Mouse (Mus musculus): ENCODE data around the gene Tmem213. TPM values are rescaled to one million over a fixed set of nuclear protein-coding genes. Genes with fewer than 3 reads are reported as not detected.
A peak's percentile ranks its signal among the peaks of the same experiment; 100 is the strongest.

The Tmem213 gene
- polyA plus RNA-seq, 1 experiment from 2014 or later, result not detected

- no peaks in the 10 kb centered on the region for H3K9me3 ChIP-seq (ENCODE audit: control insufficient read depth, low read length)
- H3K36me3 ChIP-seq (ENCODE audit: control insufficient read depth, insufficient read depth, low read length), result no peaks in the 10 kb centered on the region
- H3K27me3 ChIP-seq (ENCODE audit: control insufficient read depth, insufficient read depth, low read length), result no peaks in the 10 kb centered on the region
- no peak for ATAC-seq (ENCODE audit: insufficient number of reproducible peaks, insufficient read depth, low FRiP score, low read depth)
- no peak overlapping the region for H3K4me3 ChIP-seq (ENCODE audit: control insufficient read depth in 1 of 2, insufficient read depth in 1 of 2, low read depth in 1 of 2, low read length in 2 of 2)
- no peak overlapping the region for H3K27ac ChIP-seq (replicated peaks in 1 of 2; ENCODE audit: control insufficient read depth in 1 of 2, insufficient read depth in 1 of 2, low read depth in 2 of 2, low read length in 2 of 2)
- H3K4me1 ChIP-seq (ENCODE audit: control insufficient read depth in 2 of 2, insufficient read depth in 2 of 2, low read length in 2 of 2), result no peaks in the 10 kb centered on the region; a peak in 1 of 4 replicates
- WGBS, result 50% methylated on average over 5 of the region's 5 CpGs
- H3K9ac ChIP-seq (ENCODE audit: low read length), result no peak overlapping the region
- no peak overlapping the region for H3K4me2 ChIP-seq (ENCODE audit: low read length)
Observed at GRCm38 (mm10) chr6:38096961-38097370, 12.1 kb upstream of the Tmem213 start.

GRCm38 (mm10) chr6:38102216-38102795 lies 6.7 kb upstream of the Tmem213 start:
- ATAC-seq (ENCODE audit: insufficient number of reproducible peaks, insufficient read depth, low FRiP score, low read depth), result no peak

DNA sequence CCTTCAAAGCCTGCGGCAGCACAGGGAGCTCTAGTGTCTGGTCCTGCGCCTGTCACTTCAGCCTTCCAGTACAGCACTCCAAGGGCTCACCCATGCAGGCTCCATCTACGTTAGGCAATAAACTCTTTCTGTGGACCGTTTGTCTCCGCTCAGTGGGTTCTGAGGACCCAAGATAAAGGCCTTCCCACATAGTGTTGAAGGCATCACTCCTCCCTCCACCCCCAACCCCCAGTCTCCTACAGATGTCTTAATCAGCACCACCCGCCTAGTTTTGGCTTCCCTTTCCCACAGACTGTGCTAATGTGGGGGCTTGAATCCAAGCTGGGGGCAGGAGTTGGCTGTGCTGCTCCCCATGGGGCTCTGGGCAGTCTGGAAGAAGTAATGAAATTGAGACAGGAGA lies 5.3 kb upstream of the Tmem213 start:
- H3K4me1 ChIP-seq (ENCODE audit: control insufficient read depth in 2 of 2, insufficient read depth in 2 of 2, low read length in 2 of 2), result peaks cover 0 to 2% of the 10 kb centered on the region in 2 experiments; a peak in 1 of 4 replicates
- no peak overlapping the region for H3K9ac ChIP-seq (ENCODE audit: low read length)
- ATAC-seq (ENCODE audit: insufficient number of reproducible peaks, insufficient read depth, low FRiP score, low read depth), result no peak
- no peak overlapping the region for H3K27ac ChIP-seq (replicated peaks in 1 of 2; ENCODE audit: control insufficient read depth in 1 of 2, insufficient read depth in 1 of 2, low read depth in 2 of 2, low read length in 2 of 2)
- H3K36me3 ChIP-seq (ENCODE audit: control insufficient read depth, insufficient read depth, low read length), result no peaks in the 10 kb centered on the region
- 35% methylated on average over 6 of the region's 6 CpGs for WGBS
- no peaks in the 10 kb centered on the region for H3K27me3 ChIP-seq (ENCODE audit: control insufficient read depth, insufficient read depth, low read length)
- H3K9me3 ChIP-seq (ENCODE audit: control insufficient read depth, low read length), result no peaks in the 10 kb centered on the region
- H3K4me2 ChIP-seq (ENCODE audit: low read length), result no peak overlapping the region
- H3K4me3 ChIP-seq (ENCODE audit: control insufficient read depth in 1 of 2, insufficient read depth in 1 of 2, low read depth in 1 of 2, low read length in 2 of 2), result no peak overlapping the region

More at GRCm38 (mm10) chr6:38102216-38102795, 6.7 kb upstream of the Tmem213 start:
- 80% methylated on average over 7 of the region's 7 CpGs for WGBS
- Histone ChIP-seq H3K4me1 (ENCODE audit: control insufficient read depth in 2 of 2, insufficient read depth in 2 of 2, low read length in 2 of 2) (peaks cover 0 to 2% of the 10 kb centered on the region in 2 experiments; a peak in 1 of 4 replicates), H3K4me3 (ENCODE audit: control insufficient read depth in 1 of 2, insufficient read depth in 1 of 2, low read depth in 1 of 2, low read length in 2 of 2) (no peak overlapping the region), H3K9me3 (ENCODE audit: control insufficient read depth, low read length) (no peaks in the 10 kb centered on the region), H3K4me2 (ENCODE audit: low read length) (no peak overlapping the region), H3K27ac (replicated peaks in 1 of 2; ENCODE audit: control insufficient read depth in 1 of 2, insufficient read depth in 1 of 2, low read depth in 2 of 2, low read length in 2 of 2) (no peak overlapping the region), H3K9ac (ENCODE audit: low read length) (no peak overlapping the region), H3K36me3 (ENCODE audit: control insufficient read depth, insufficient read depth, low read length) (no peaks in the 10 kb centered on the region), H3K27me3 (ENCODE audit: control insufficient read depth, insufficient read depth, low read length) (no peaks in the 10 kb centered on the region)

DNA sequence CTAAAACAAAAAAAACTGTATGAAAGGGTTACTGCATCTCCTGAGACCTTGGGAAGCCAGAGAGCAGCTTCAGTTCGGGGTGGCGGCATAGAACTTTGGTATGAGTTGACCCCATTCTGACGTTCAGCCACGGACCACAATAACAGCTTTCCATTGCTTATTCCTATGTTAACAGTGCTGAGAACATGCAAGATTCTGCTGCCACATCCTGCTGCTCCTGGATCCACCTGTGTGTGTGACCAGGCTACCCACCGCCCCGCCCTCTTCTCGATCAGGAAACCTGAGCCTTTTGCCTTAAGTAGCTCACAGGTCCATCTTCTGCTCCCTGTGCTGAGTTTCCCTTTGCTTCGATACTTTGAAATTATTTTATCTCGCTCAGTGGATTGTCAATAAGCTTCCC lies 3.1 kb upstream of the Tmem213 start:
- ATAC-seq (ENCODE audit: insufficient number of reproducible peaks, insufficient read depth, low FRiP score, low read depth), result no peak

DNA sequence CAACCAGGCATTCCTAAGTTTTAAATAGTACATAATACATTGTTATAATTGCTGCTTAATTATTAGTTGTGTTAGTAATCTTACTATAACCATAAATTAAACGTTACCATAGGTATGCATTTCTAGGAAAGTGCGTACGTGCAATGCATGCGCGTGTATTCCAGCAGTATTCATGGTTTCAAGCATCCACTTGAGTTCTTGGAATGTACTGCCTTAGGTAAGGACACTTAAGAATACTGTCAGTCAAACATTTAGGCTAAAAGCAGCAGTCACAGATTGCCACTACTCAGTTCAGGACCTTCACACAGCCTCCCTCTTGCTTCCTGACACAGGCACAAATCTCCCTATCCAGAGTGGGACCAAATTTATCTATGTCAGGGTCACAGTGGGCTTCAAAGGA lies 606 bp upstream of the Tmem213 start:
- no peak overlapping the region for H3K4me3 ChIP-seq (ENCODE audit: control insufficient read depth in 1 of 2, insufficient read depth in 1 of 2, low read depth in 1 of 2, low read length in 2 of 2)
- H3K27ac ChIP-seq (replicated peaks in 1 of 2; ENCODE audit: control insufficient read depth in 1 of 2, insufficient read depth in 1 of 2, low read depth in 2 of 2, low read length in 2 of 2), result no peak overlapping the region
- H3K9ac ChIP-seq (ENCODE audit: low read length), result no peak overlapping the region
- ATAC-seq (ENCODE audit: insufficient number of reproducible peaks, insufficient read depth, low FRiP score, low read depth), result no peak
- 0 out of 2 replicates have a peak, but pooled peaks cover 3% of the 10 kb centered on the region for H3K27me3 ChIP-seq (ENCODE audit: control insufficient read depth, insufficient read depth, low read length)
- H3K9me3 ChIP-seq (ENCODE audit: control insufficient read depth, low read length), result no peaks in the 10 kb centered on the region
- no peak overlapping the region for H3K4me2 ChIP-seq (ENCODE audit: low read length)
- peaks cover 0 to 4% of the 10 kb centered on the region in 2 experiments; a peak in 1 of 4 replicates for H3K4me1 ChIP-seq (ENCODE audit: control insufficient read depth in 2 of 2, insufficient read depth in 2 of 2, low read length in 2 of 2)
- no peaks in the 10 kb centered on the region for H3K36me3 ChIP-seq (ENCODE audit: control insufficient read depth, insufficient read depth, low read length)
- 74% methylated on average over 5 of the region's 5 CpGs for WGBS

More for the DNA sequence above, 3.1 kb upstream of the Tmem213 start:
- no peaks in the 10 kb centered on the region for H3K36me3 ChIP-seq (ENCODE audit: control insufficient read depth, insufficient read depth, low read length)
- no peak overlapping the region for H3K27ac ChIP-seq (replicated peaks in 1 of 2; ENCODE audit: control insufficient read depth in 1 of 2, insufficient read depth in 1 of 2, low read depth in 2 of 2, low read length in 2 of 2)
- peaks cover 0 to 4% of the 10 kb centered on the region in 2 experiments; a peak in 1 of 4 replicates for H3K4me1 ChIP-seq (ENCODE audit: control insufficient read depth in 2 of 2, insufficient read depth in 2 of 2, low read length in 2 of 2)
- 84% methylated on average over 9 of the region's 9 CpGs for WGBS
- no peaks in the 10 kb centered on the region for H3K9me3 ChIP-seq (ENCODE audit: control insufficient read depth, low read length)
- H3K9ac ChIP-seq (ENCODE audit: low read length), result no peak overlapping the region
- H3K4me2 ChIP-seq (ENCODE audit: low read length), result no peak overlapping the region
- 0 out of 2 replicates have a peak, but pooled peaks cover 3% of the 10 kb centered on the region for H3K27me3 ChIP-seq (ENCODE audit: control insufficient read depth, insufficient read depth, low read length)
- H3K4me3 ChIP-seq (ENCODE audit: control insufficient read depth in 1 of 2, insufficient read depth in 1 of 2, low read depth in 1 of 2, low read length in 2 of 2), result no peak overlapping the region

DNA sequence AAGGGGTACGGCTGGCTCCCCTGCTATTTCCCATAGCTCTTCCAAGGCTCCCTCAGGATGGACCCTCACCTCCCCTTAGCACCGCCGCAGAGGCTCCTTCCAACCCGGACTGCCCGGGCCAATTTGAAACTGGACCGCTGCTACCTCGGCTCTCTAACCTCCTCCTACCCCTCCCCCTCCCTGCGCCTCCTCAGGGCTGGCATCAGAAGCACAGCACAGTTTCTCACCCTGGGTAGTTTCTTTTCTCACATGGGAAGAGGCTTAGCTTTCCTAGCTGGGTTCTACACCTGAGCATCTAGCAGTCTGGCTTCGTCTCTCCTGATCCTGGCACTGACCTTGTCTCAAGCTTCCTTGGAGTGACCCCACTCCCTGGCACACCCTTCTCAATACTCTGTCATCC lies 816 bp downstream of the Tmem213 start:
- no peak overlapping the region for H3K4me3 ChIP-seq (ENCODE audit: control insufficient read depth in 1 of 2, insufficient read depth in 1 of 2, low read depth in 1 of 2, low read length in 2 of 2)
- peaks cover 0 to 2% of the 10 kb centered on the region in 2 experiments; a peak in 1 of 4 replicates for H3K4me1 ChIP-seq (ENCODE audit: control insufficient read depth in 2 of 2, insufficient read depth in 2 of 2, low read length in 2 of 2)
- H3K36me3 ChIP-seq (ENCODE audit: control insufficient read depth, insufficient read depth, low read length), result no peaks in the 10 kb centered on the region
- H3K27me3 ChIP-seq (ENCODE audit: control insufficient read depth, insufficient read depth, low read length), result 0 out of 2 replicates have a peak, but pooled peaks cover 3% of the 10 kb centered on the region
- no peak overlapping the region for H3K27ac ChIP-seq (replicated peaks in 1 of 2; ENCODE audit: control insufficient read depth in 1 of 2, insufficient read depth in 1 of 2, low read depth in 2 of 2, low read length in 2 of 2)
- H3K9ac ChIP-seq (ENCODE audit: low read length), result no peak overlapping the region
- ATAC-seq (ENCODE audit: insufficient number of reproducible peaks, insufficient read depth, low FRiP score, low read depth), result no peak
- 17% methylated on average over 9 of the region's 9 CpGs for WGBS
- H3K4me2 ChIP-seq (ENCODE audit: low read length), result peak overlapping the region; percentile 40
- H3K9me3 ChIP-seq (ENCODE audit: control insufficient read depth, low read length), result no peaks in the 10 kb centered on the region

- Histone ChIP-seq H3K4me3 (ENCODE audit: control insufficient read depth in 1 of 2, insufficient read depth in 1 of 2, low read depth in 1 of 2, low read length in 2 of 2) (no peak overlapping the region), H3K9me3 (ENCODE audit: control insufficient read depth, low read length) (no peaks in the 10 kb centered on the region), H3K36me3 (ENCODE audit: control insufficient read depth, insufficient read depth, low read length) (no peaks in the 10 kb centered on the region), H3K4me1 (ENCODE audit: control insufficient read depth in 2 of 2, insufficient read depth in 2 of 2, low read length in 2 of 2) (peaks cover 0 to 2% of the 10 kb centered on the region in 2 experiments; a peak in 1 of 4 replicates), H3K9ac (ENCODE audit: low read length) (no peak overlapping the region), H3K4me2 (ENCODE audit: low read length) (no peak overlapping the region), H3K27me3 (ENCODE audit: control insufficient read depth, insufficient read depth, low read length) (0 out of 2 replicates have a peak, but pooled peaks cover 3% of the 10 kb centered on the region), H3K27ac (replicated peaks in 1 of 2; ENCODE audit: control insufficient read depth in 1 of 2, insufficient read depth in 1 of 2, low read depth in 2 of 2, low read length in 2 of 2) (no peak overlapping the region)
- 77% methylated on average over 9 of the region's 9 CpGs for WGBS
- no peak for ATAC-seq (ENCODE audit: insufficient number of reproducible peaks, insufficient read depth, low FRiP score, low read depth)
Observed at GRCm38 (mm10) chr6:38110859-38111258, 1.8 kb downstream of the Tmem213 start.
